Mouse (Mus musculus) gastrocnemius, adult 2 months (tissue): Measurements from ENCODE around the gene Vmn2r42. TPM values are rescaled to one million over a fixed set of nuclear protein-coding genes. Genes with fewer than 3 reads are reported as not detected.
"Not testable (repeated sequence)": the region's sequence is repeated elsewhere in the genome, so short reads cannot be mapped to it uniquely, and the experiment has no call there.

ENCODE experiments used
- DNase-seq: peaks from one replicate; pipeline ENCODE4 v3.0.0; 2022
- H3K27ac ChIP-seq: fragments of 200-600 bp; 2 replicates; pipeline ENCODE4 v1.8.1; 2022; ENCODE audit warnings: mild to moderate bottlenecking
- H3K4me3 ChIP-seq: fragments of 200-600 bp; 2 replicates; pipeline ENCODE4 v1.8.1; 2022; ENCODE audit warnings: mild to moderate bottlenecking, moderate library complexity
- intact Hi-C: fragments of 180-260 bp; cut with DNase I; formaldehyde crosslinking; loops from one replicate; pipeline ENCODE4 v1.15.1; 2025
- long read RNA-seq, 2 experiments: library from polyadenylated mRNA; stranded (forward); transcript quantifications; one replicate each; pipeline ENCODE4 v2.0.0; 2021
- total RNA-seq, 2 experiments: library from RNA; stranded (reverse); gene quantifications; 2 replicates each; pipeline ENCODE4 v1.2.3; 2021

Gene Vmn2r42
- not detected for total RNA-seq
- long read RNA-seq, experiment 1: 0 reads
- long read RNA-seq, experiment 2: 0 reads

DNA sequence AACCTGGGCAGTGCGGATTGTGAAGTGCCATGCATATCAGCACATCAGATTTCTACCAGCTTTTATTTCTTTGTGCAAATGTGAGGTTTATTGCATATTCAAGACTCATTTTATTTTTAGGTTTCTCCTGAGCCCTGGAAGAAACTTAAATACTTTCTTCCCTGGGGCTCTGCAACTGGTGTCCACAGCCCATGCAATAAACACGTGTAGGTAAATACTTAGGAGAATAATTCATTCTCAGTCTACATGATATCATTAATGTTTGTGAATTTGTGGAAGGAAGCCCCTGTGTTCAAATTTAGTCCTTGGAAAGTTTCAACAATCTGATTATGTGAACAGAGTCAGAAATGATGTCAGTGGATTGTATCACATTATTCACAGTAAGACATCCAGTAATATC lies at the start of gene Vmn2r42:
Gene Vmn2r42 (minus strand): TSS at position 101 of the 400 bp plus-strand sequence.
- intact Hi-C loops, DNase-seq, H3K4me3 ChIP-seq, H3K27ac ChIP-seq: not testable (repeated sequence)

GRCm38 (mm10) chr7:8161554-8161953 lies 38.6 kb downstream of the Vmn2r42 start, which contains the start of gene Vmn2r41:
Vmn2r41 (minus strand) TSS chr7:8161654.
- intact Hi-C loops, H3K4me3 ChIP-seq, DNase-seq, H3K27ac ChIP-seq: not testable (repeated sequence)

Other genes with a start within 250 kb of the Vmn2r42 start
- gene Vmn2r41, start 38.7 kb downstream of the Vmn2r42 start, total RNA-seq: not detected
- gene Vmn2r43, start 60.3 kb upstream of the Vmn2r42 start, total RNA-seq: not detected
- not detected for gene Vmn2r44, start 183.0 kb upstream of the Vmn2r42 start, total RNA-seq